Mouse (Mus musculus) forelimb bud, embryonic 11.5 days (tissue): ENCODE data around the gene Tnfrsf1b.

Experiments
- DNase-seq: peaks from one replicate; pipeline ENCODE4 v3.0.0-alpha.2; 2012; ENCODE audit warnings: low read depth, low spot score

Gene Tnfrsf1b

GRCm38 (mm10) chr4:145257751-145258434 is 11.2 kb upstream of the Tnfrsf1b start:
- no peak for DNase-seq

GRCm38 (mm10) chr4:145256144-145256543 is 9.5 kb upstream of the Tnfrsf1b start:
- no peak for DNase-seq

- no peak for DNase-seq
These were observed 7.7 kb upstream of the Tnfrsf1b start for GRCm38 (mm10) chr4:145254418-145254817.

GRCm38 (mm10) chr4:145252611-145253010 is 5.9 kb upstream of the Tnfrsf1b start:
- DNase-seq, result no peak

- no peak for DNase-seq
These were observed 4.9 kb upstream of the Tnfrsf1b start for GRCm38 (mm10) chr4:145251546-145251945.

- no peak for DNase-seq
These were observed 3.3 kb upstream of the Tnfrsf1b start for GRCm38 (mm10) chr4:145250002-145250401.

GRCm38 (mm10) chr4:145247556-145247955 is 886 bp upstream of the Tnfrsf1b start:
- no peak for DNase-seq

GRCm38 (mm10) chr4:145245581-145245980 is 1.1 kb downstream of the Tnfrsf1b start:
- no peak for DNase-seq

- no peak for DNase-seq
These were observed 2.0 kb downstream of the Tnfrsf1b start for GRCm38 (mm10) chr4:145244676-145245075.

- DNase-seq, result no peak
These were observed 3.8 kb downstream of the Tnfrsf1b start for GRCm38 (mm10) chr4:145242719-145243350.

- DNase-seq, result no peak
These were observed 5.9 kb downstream of the Tnfrsf1b start for GRCm38 (mm10) chr4:145240723-145241231.

- peak; percentile 31 for DNase-seq
These were observed 7.4 kb downstream of the Tnfrsf1b start for GRCm38 (mm10) chr4:145239049-145239830.

GRCm38 (mm10) chr4:145236027-145236426 is 10.6 kb downstream of the Tnfrsf1b start:
- DNase-seq, result no peak

GRCm38 (mm10) chr4:145233487-145234228 is 13.0 kb downstream of the Tnfrsf1b start:
- DNase-seq, result no peak

GRCm38 (mm10) chr4:145231732-145232131 is 14.9 kb downstream of the Tnfrsf1b start:
- no peak for DNase-seq

GRCm38 (mm10) chr4:145230647-145231046 is 16.0 kb downstream of the Tnfrsf1b start:
- DNase-seq, result no peak

- no peak for DNase-seq
These were observed 17.0 kb downstream of the Tnfrsf1b start for GRCm38 (mm10) chr4:145229524-145230163.

- DNase-seq, result no peak
These were observed 17.6 kb downstream of the Tnfrsf1b start for GRCm38 (mm10) chr4:145229051-145229450.

GRCm38 (mm10) chr4:145224613-145225012 is 22.1 kb downstream of the Tnfrsf1b start:
- no peak for DNase-seq

- DNase-seq, result no peak
These were observed 24.6 kb downstream of the Tnfrsf1b start for GRCm38 (mm10) chr4:145222064-145222463.

- DNase-seq, result no peak
These were observed 25.3 kb downstream of the Tnfrsf1b start for GRCm38 (mm10) chr4:145221379-145221778.
